Mouse (Mus musculus): ENCODE results near the gene Fam198a. TPM values are rescaled to one million over a fixed set of nuclear protein-coding genes. Genes with fewer than 3 reads are reported as not detected.

The Fam198a gene
- polyA plus RNA-seq, 1 experiment from 2014 or later = 0.89 TPM

DNA sequence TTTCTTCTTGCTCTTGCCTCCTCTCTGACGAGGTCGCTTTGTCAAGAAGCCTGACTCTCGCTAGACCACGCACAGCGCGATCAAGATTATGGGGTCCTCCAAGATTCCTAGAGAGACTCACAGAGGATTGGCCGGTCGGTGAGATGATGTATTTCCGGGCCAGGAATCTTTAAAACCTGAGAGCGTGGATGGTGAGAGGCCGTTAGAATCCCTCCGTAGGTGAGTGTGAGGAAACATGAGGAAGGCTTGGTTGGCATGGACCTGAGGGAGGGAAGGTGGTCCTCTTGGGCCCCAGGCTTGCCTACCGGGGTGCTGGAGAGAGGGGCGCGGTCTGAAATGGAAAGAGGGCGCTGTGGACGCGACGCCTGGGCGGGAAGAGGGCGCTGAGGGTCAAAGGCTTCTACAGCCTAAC lies 12.8 kb upstream of the Fam198a start:
- H3K4me3 ChIP-seq (ENCODE audit: low read depth, low read length) = peak overlapping the region; percentile 37
- ATAC-seq (peak; percentile 74; the same call in 1 of the 2 replicates), DNase-seq (ENCODE audit: low spot score) (peak; percentile 71)
- WGBS = 66% methylated on average over 21 of the region's 21 CpGs
- H3K9me3 ChIP-seq (replicated peaks; ENCODE audit: control insufficient read depth, low read length) = no peaks in the 10 kb centered on the region
- H3K9ac ChIP-seq (ENCODE audit: low read length) = peak overlapping the region; percentile 59
- no peaks in the 10 kb centered on the region for H3K4me1 ChIP-seq (ENCODE audit: control insufficient read depth, insufficient read depth, low read length)
- no peaks in the 10 kb centered on the region for H3K27me3 ChIP-seq (replicated peaks; ENCODE audit: control insufficient read depth, insufficient read depth, low read length)
- no peaks in the 10 kb centered on the region for H3K36me3 ChIP-seq (ENCODE audit: control insufficient read depth, insufficient read depth, low read length)
- H3K4me2 ChIP-seq (ENCODE audit: low read length) = peak overlapping the region; percentile 47
- peak overlapping the region; percentile 5; the same call in 1 of the 2 replicates for H3K27ac ChIP-seq (ENCODE audit: low read depth, low read length)

DNA sequence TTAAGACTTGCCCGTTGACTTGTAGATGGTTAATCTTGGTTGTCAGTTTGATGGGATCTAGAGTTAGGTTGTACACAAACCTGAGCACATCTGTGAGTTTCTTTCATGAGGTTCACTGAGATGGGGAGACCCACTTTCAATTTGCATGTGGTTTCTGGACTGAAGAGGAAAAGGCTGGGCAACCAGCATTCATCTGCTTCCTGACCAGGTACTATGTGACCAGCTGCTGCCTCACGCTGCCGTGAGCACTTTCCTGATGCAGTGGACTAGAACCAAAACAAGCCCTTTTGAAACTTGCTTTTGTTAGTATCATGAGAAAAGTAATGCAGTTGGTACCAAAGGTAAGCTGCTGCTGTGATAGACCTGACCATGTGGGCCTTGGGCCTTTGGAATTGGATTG lies 7.8 kb upstream of the Fam198a start:
- ATAC-seq = no peak
- Histone ChIP-seq H3K9me3 (replicated peaks; ENCODE audit: control insufficient read depth, low read length) (no peaks in the 10 kb centered on the region), H3K27ac (ENCODE audit: low read depth, low read length) (no peak overlapping the region), H3K9ac (ENCODE audit: low read length) (no peak overlapping the region), H3K27me3 (replicated peaks; ENCODE audit: control insufficient read depth, insufficient read depth, low read length) (no peaks in the 10 kb centered on the region), H3K4me1 (ENCODE audit: control insufficient read depth, insufficient read depth, low read length) (no peaks in the 10 kb centered on the region), H3K4me2 (ENCODE audit: low read length) (no peak overlapping the region), H3K36me3 (ENCODE audit: control insufficient read depth, insufficient read depth, low read length) (no peaks in the 10 kb centered on the region), H3K4me3 (ENCODE audit: low read depth, low read length) (no peak overlapping the region)
- 88% methylated on average over 3 of the region's 3 CpGs for WGBS
- no peak for DNase-seq (ENCODE audit: low spot score)

DNA sequence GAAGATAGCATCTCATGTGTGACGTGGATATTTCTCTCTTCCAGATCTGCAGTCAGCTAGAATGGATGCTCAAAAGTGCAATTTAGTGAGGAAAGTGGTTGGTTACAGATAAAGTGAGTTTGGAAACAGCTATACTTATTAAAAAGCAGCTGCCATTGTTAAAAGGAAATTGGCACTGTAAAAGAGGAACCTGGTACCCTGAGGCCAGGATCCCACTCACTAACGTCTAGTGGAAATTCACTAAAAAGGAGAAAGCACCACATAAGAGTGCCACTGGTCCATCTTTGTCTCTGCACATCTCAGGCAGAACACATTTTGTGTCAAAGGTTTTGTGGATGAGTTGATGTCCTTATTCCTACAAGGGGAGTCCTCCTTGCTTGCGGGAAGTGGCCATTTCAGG lies 7.2 kb upstream of the Fam198a start:
- Histone ChIP-seq H3K9ac (ENCODE audit: low read length) (no peak overlapping the region), H3K27me3 (replicated peaks; ENCODE audit: control insufficient read depth, insufficient read depth, low read length) (no peaks in the 10 kb centered on the region), H3K4me2 (ENCODE audit: low read length) (no peak overlapping the region), H3K4me1 (ENCODE audit: control insufficient read depth, insufficient read depth, low read length) (no peaks in the 10 kb centered on the region), H3K9me3 (replicated peaks; ENCODE audit: control insufficient read depth, low read length) (no peaks in the 10 kb centered on the region), H3K27ac (ENCODE audit: low read depth, low read length) (no peak overlapping the region), H3K4me3 (ENCODE audit: low read depth, low read length) (no peak overlapping the region), H3K36me3 (ENCODE audit: control insufficient read depth, insufficient read depth, low read length) (no peaks in the 10 kb centered on the region)
- DNase-seq (ENCODE audit: low spot score) = no peak
- no peak for ATAC-seq
- WGBS = 88% methylated on average over 3 of the region's 3 CpGs

DNA sequence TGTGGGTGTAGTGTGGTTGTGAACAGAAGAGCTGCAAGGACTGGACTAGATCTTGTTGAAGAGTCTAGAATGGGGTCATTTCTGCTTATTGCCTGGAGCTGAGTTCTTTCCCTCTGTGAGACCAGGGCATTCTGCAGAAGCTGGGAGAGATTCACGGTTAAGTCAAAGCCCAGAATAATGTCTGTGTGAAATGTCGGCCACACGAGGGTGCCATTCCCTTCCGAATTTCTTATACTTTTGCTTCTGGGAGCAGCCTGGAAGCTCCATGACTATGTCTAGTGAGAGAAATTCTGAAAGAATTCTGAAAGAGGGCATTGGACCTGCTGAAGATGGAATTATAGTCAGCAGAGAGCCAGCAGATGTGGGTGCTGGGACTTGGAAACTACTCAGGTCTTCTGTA lies 3.0 kb upstream of the Fam198a start:
- DNase-seq (ENCODE audit: low spot score) (peak; percentile 79), ATAC-seq (no peak; the same call in 1 of the 2 replicates)
- H3K4me3 ChIP-seq (ENCODE audit: low read depth, low read length) = no peak overlapping the region
- H3K36me3 ChIP-seq (ENCODE audit: control insufficient read depth, insufficient read depth, low read length) = no peaks in the 10 kb centered on the region
- H3K27me3 ChIP-seq (replicated peaks; ENCODE audit: control insufficient read depth, insufficient read depth, low read length) = no peaks in the 10 kb centered on the region
- peaks cover 8% of the 10 kb centered on the region; the same call in 1 of the 2 replicates for H3K4me1 ChIP-seq (ENCODE audit: control insufficient read depth, insufficient read depth, low read length)
- H3K4me2 ChIP-seq (ENCODE audit: low read length) = no peak overlapping the region
- no peaks in the 10 kb centered on the region for H3K9me3 ChIP-seq (replicated peaks; ENCODE audit: control insufficient read depth, low read length)
- WGBS = 11% methylated on average over 4 of the region's 4 CpGs
- no peak overlapping the region for H3K27ac ChIP-seq (ENCODE audit: low read depth, low read length)
- H3K9ac ChIP-seq (ENCODE audit: low read length) = no peak overlapping the region

DNA sequence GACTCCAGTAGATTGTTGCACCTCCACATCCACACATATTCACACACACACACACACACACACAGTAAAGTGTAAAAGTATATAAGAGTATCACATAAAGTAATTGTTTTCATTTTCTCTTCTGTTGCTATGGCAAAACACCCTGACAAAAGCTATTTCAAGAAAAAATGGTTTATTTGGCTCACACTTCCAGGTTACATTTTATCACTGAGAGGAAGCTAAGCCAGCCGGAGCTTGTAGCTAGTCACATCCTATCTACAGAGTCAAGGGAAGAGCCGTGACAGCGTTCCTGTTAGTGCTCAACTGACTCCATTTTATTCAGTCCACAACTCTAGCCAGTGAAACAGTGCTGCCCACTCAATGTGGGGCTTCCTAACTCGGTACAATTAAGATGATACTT lies 2.4 kb upstream of the Fam198a start:
- no peak overlapping the region for H3K27ac ChIP-seq (ENCODE audit: low read depth, low read length)
- no peaks in the 10 kb centered on the region for H3K36me3 ChIP-seq (ENCODE audit: control insufficient read depth, insufficient read depth, low read length)
- H3K4me3 ChIP-seq (ENCODE audit: low read depth, low read length) = no peak overlapping the region
- DNase-seq (ENCODE audit: low spot score) = no peak
- 80% methylated on average over 4 of the region's 4 CpGs for WGBS
- peaks cover 8% of the 10 kb centered on the region; the same call in 1 of the 2 replicates for H3K4me1 ChIP-seq (ENCODE audit: control insufficient read depth, insufficient read depth, low read length)
- ATAC-seq = no peak
- H3K4me2 ChIP-seq (ENCODE audit: low read length) = no peak overlapping the region
- H3K9ac ChIP-seq (ENCODE audit: low read length) = no peak overlapping the region
- no peaks in the 10 kb centered on the region for H3K9me3 ChIP-seq (replicated peaks; ENCODE audit: control insufficient read depth, low read length)
- H3K27me3 ChIP-seq (replicated peaks; ENCODE audit: control insufficient read depth, insufficient read depth, low read length) = no peaks in the 10 kb centered on the region

DNA sequence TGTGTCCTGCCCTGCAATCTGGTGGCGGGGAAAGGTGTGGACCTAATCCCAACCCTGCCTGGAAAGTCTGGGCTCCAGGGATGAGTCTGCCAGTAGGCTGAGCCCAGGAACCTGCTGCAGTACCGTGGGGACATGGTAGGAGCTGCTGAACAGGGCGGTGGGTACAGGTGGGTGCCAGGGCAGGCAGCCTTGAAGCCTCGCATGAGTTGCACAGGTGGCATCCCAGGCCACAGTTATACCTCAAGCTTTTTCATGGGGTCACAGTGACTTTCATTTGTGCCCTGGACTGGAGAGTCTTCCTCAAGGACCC lies 281 bp downstream of the Fam198a start:
- DNase-seq (ENCODE audit: low spot score) (no peak), ATAC-seq (peak; percentile 66)
- H3K27me3 ChIP-seq (replicated peaks; ENCODE audit: control insufficient read depth, insufficient read depth, low read length) = no peaks in the 10 kb centered on the region
- peak overlapping the region; percentile 16 for H3K4me3 ChIP-seq (ENCODE audit: low read depth, low read length)
- H3K9ac ChIP-seq (ENCODE audit: low read length) = peak overlapping the region; percentile 46
- 16% methylated on average over 4 of the region's 4 CpGs for WGBS
- H3K4me1 ChIP-seq (ENCODE audit: control insufficient read depth, insufficient read depth, low read length) = peaks cover 8% of the 10 kb centered on the region; the same call in 1 of the 2 replicates
- no peaks in the 10 kb centered on the region for H3K36me3 ChIP-seq (ENCODE audit: control insufficient read depth, insufficient read depth, low read length)
- H3K27ac ChIP-seq (ENCODE audit: low read depth, low read length) = peak overlapping the region; percentile 57; the same call in 1 of the 2 replicates
- H3K9me3 ChIP-seq (replicated peaks; ENCODE audit: control insufficient read depth, low read length) = no peaks in the 10 kb centered on the region
- H3K4me2 ChIP-seq (ENCODE audit: low read length) = peak overlapping the region; percentile 47

DNA sequence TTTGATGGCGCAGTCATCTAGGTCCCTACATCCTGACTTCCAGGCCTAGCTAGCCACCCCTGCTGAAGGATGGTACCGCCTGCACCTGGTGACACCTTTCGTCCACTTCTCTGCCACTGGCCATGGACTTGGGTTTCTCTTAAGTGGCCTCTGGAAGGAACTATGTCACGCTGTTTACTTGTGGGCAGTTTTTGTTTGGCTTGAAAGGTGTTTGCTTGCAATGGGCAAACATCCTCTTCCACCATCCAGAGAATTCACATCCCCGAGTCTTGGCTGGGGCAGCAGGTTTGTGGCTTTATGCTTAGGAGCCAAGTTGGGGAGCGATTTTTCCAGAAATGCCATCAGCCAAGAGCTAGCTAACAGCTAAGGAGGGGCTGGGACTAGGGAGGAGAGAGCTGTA lies 1.8 kb downstream of the Fam198a start:
- 91% methylated on average over 6 of the region's 6 CpGs for WGBS
- Histone ChIP-seq H3K27me3 (replicated peaks; ENCODE audit: control insufficient read depth, insufficient read depth, low read length) (no peaks in the 10 kb centered on the region), H3K9ac (ENCODE audit: low read length) (no peak overlapping the region)

DNA sequence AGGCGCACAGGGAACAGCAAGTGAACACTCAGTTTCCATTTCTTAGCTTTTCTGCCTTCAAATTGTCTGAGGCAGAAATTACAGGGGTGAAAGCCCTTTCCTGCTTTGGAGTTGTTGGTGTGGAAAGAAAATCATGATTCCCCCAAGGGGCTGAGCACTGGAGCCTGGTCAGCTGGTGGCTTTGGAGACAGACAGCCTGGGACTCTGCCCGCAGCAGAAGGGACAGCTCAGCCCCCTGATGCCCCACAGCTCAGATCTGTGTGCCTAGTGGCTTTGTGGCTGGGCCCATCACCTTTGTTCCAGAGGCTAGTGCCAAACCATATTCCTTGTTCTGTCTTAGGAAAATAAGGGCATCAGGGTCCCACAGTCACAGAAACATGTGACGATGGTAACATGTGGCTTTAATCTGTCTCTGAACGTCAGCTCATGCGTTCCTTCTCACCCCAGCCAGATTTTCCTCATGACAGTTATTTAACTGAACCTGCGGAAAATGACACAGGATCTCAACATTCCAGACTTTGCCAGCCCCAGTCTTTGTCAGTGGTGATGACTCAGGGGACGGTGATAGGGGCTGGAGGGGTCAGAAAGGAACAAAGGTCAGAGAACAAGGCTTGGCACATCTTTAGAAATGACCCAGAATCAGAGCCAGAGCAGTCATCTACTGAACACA lies 9.3 kb downstream of the Fam198a start:
- H3K9me3 ChIP-seq (replicated peaks; ENCODE audit: control insufficient read depth, low read length) = no peaks in the 10 kb centered on the region
- 72% methylated on average over 7 of the region's 7 CpGs for WGBS
- H3K4me2 ChIP-seq (ENCODE audit: low read length) = no peak overlapping the region
- DNase-seq (ENCODE audit: low spot score) (no peak), ATAC-seq (no peak)
- H3K9ac ChIP-seq (ENCODE audit: low read length) = no peak overlapping the region
- H3K4me1 ChIP-seq (ENCODE audit: control insufficient read depth, insufficient read depth, low read length) = no peaks in the 10 kb centered on the region
- no peak overlapping the region for H3K27ac ChIP-seq (ENCODE audit: low read depth, low read length)
- H3K27me3 ChIP-seq (replicated peaks; ENCODE audit: control insufficient read depth, insufficient read depth, low read length) = no peaks in the 10 kb centered on the region
- no peak overlapping the region for H3K4me3 ChIP-seq (ENCODE audit: low read depth, low read length)
- no peaks in the 10 kb centered on the region for H3K36me3 ChIP-seq (ENCODE audit: control insufficient read depth, insufficient read depth, low read length)

More for the DNA sequence above, 1.8 kb downstream of the Fam198a start:
- H3K27ac ChIP-seq (ENCODE audit: low read depth, low read length) = no peak overlapping the region
- H3K36me3 ChIP-seq (ENCODE audit: control insufficient read depth, insufficient read depth, low read length) = no peaks in the 10 kb centered on the region
- H3K4me1 ChIP-seq (ENCODE audit: control insufficient read depth, insufficient read depth, low read length) = peaks cover 8% of the 10 kb centered on the region; the same call in 1 of the 2 replicates
- no peaks in the 10 kb centered on the region for H3K9me3 ChIP-seq (replicated peaks; ENCODE audit: control insufficient read depth, low read length)
- H3K4me2 ChIP-seq (ENCODE audit: low read length) = no peak overlapping the region
- ATAC-seq (no peak), DNase-seq (ENCODE audit: low spot score) (no peak)
- H3K4me3 ChIP-seq (ENCODE audit: low read depth, low read length) = no peak overlapping the region

DNA sequence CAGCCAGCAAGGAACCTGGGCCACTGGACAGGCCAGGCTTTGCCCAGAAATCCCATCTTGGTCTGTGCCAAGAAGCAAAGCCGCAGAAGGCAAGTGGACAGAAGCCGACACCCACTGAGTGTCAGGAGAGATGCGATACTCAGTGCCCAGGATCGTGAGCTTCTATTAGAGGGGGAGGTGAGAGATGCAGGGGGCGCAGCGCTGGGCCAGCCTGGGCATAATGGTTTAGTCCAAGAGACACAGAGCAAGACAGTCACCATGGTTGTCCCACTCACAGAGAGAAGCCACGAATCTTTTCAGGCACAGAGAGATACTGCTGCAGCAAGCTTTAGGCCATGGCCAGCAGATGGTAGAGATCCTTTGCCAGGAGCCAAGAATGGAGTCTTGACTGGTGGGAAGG lies 14.2 kb downstream of the Fam198a start:
- no peaks in the 10 kb centered on the region for H3K36me3 ChIP-seq (ENCODE audit: control insufficient read depth, insufficient read depth, low read length)
- DNase-seq (ENCODE audit: low spot score) (no peak), ATAC-seq (no peak)
- H3K27ac ChIP-seq (ENCODE audit: low read depth, low read length) = no peak overlapping the region
- H3K4me3 ChIP-seq (ENCODE audit: low read depth, low read length) = no peak overlapping the region
- no peaks in the 10 kb centered on the region for H3K4me1 ChIP-seq (ENCODE audit: control insufficient read depth, insufficient read depth, low read length)
- whole genome bisulfite sequencing = 91% methylated on average over 7 of the region's 7 CpGs
- no peak overlapping the region for H3K9ac ChIP-seq (ENCODE audit: low read length)
- no peaks in the 10 kb centered on the region for H3K27me3 ChIP-seq (replicated peaks; ENCODE audit: control insufficient read depth, insufficient read depth, low read length)
- H3K9me3 ChIP-seq (replicated peaks; ENCODE audit: control insufficient read depth, low read length) = no peaks in the 10 kb centered on the region
- no peak overlapping the region for H3K4me2 ChIP-seq (ENCODE audit: low read length)
